Mouse (Mus musculus) left cerebral cortex, postnatal 14 days (tissue): ENCODE measurements at regions not wholly inside any gene's neighbourhood (a gene's known extent, or its start where the extent isn't known, plus 50 kb on each side); places are given as distances from the start of the nearest gene placed in this dataset.
"Not testable (repeated sequence)": the region's sequence is repeated elsewhere in the genome, so short reads cannot be mapped to it uniquely, and the experiment has no call there.

ENCODE experiments used
- DNase-seq, 2 experiments: peaks; one replicate each; pipeline ENCODE4 v3.0.0; 2021 to 2022; ENCODE audit warnings: low spot score in 2 of 2, mixed read lengths in 1 of 2
- intact Hi-C: fragments of 180-260 bp; cut with DNase I; formaldehyde crosslinking; loops from one replicate; pipeline ENCODE4 v1.15.1; 2025

- intact Hi-C loops = no loop called here
- no peak for DNase-seq
Measured at GRCm38 (mm10) chr2:123887587-123887986, 202.2 kb upstream of the Sema6d start.

DNA sequence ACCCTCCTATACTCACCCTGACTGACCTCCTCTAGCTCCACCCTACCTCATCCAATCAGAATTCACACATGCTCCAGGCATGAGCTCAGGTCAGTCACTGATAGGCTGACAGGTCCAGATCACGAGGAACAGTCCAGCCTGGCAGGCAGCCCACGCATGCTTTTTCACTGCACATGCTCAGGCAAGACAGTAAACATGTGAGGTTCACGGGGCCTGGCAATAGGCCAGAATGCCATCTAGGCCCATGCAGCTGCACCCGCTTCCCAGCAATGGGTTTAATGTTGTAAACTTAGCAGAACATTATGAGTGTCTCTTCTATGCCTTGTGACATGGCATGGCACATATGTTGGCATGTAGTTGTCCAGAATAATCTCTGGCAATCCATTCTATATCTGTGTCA, 177.8 kb upstream of the Sema6d start:
- peak in 1 of 2 experiments; percentile 2 for DNase-seq
- intact Hi-C loops = not testable (repeated sequence)

DNA sequence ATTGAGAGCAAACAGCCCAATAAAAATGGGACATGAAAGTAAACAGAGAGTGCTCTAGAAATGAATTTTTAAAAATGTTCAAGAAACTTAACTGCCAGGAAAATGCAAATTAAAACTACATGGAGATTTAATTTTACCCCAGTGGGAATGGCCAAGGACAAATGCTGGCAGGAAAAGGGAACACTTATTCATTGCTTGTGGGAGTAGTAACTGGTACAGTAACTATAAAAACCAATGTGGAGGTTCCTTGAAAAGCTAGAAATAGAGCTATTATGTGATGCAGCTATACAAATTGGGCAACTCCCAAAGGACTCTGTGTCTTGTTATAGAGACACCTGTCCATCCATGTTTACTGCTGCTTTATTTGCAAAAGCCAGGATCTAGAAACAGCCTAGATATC, 175.7 kb upstream of the Sema6d start:
- DNase-seq = peak; percentile 27 to 62
- intact Hi-C loops = no loop called here

DNA sequence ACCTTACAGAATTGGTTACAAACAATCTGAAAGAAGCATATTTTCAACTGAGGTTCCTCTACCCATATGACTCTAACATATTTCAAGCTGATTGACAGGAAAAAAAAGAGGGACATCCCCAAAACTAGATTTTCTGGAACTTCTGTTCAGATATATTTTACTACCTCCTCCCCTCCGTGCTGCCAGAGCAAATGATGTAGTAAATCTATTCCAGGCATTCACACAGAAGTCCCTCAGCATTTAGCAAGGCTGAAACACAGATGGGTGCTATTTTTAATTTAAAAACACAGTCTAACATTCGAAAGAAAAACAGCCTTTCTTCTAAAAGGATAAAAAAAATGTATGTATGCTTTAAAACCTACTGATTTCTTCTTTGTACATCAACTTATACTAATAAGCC, 169.4 kb upstream of the Sema6d start:
- DNase-seq = peak; percentile 31 to 46
- intact Hi-C loops = no loop called here

DNA sequence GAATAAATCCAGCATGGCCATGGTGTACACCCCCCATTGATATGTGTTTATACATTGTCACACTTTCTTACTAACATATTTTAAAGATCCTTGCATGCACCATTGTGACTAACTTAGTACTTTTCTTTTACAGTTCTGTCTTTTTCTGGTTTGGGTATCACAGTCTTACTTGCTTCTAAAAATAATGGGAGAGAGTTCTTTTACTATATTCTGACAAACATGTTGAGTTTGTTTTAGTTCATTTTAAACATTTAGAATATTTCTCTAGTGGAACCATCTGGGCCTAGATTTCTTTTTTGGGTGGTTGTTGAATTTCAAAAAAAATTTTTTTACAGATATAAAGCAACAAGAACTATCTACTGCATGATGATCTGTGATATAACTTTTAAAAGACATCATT, 161.7 kb upstream of the Sema6d start:
- peak in 1 of 2 experiments; percentile 5 for DNase-seq
- intact Hi-C loops = no loop called here

DNA sequence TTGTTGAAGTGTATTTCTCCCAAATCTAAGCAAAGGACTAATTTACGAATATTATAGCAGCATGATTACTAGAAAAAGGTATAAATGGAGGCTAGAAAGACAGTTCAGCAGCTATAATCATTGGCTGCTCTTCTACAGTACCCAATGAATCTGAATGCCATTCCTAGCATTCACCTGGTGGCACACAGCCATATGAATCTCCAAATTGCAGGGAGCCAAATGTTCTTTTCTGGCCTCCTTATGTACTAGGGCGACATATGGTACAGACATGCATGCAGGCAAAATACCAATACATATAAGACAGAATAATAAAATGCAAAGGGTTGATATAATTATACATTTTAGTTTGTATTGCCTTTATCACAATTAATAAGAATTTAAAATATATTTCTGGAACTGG, 152.9 kb upstream of the Sema6d start:
- DNase-seq = no peak
- intact Hi-C loops = no loop called here

DNA sequence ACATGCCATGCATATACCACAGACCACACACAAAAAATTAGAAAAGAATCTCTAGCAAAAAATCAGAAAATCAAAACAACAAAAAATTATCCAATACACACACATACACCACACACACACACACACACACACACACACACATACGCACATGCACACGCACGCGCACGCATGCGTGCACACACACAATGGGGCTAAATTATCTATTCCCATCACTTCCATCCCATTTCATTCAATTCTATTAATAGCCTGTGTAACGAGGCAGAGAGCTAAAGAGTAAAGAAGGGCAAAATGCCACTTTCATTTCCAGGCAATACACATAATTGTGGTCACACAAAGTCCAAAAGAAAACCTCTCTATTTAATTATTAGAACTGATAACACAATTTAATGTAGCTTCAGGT, 126.2 kb upstream of the Sema6d start:
- intact Hi-C loops = no loop called here
- DNase-seq = no peak

DNA sequence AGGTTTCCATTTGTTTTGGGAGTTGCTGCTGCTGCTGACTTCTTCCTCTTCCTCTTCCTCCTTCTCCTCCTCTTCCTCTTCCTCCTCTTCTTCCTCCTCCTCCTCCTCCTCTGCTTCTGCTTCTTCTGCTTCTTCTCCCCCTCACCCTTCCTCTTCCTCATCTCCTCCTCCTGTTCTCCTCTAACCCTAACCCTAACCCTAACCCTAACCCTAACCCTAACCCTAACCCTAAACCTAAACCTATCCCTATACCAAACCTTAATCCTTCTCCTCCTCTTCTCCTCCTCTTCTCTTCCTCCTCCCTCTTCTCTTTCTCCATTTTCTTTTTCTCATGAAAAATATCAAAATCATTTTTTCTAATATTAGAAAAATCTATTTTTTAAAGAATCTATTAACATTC, 86.3 kb upstream of the Sema6d start:
- DNase-seq = no peak
- intact Hi-C loops = no loop called here

DNA sequence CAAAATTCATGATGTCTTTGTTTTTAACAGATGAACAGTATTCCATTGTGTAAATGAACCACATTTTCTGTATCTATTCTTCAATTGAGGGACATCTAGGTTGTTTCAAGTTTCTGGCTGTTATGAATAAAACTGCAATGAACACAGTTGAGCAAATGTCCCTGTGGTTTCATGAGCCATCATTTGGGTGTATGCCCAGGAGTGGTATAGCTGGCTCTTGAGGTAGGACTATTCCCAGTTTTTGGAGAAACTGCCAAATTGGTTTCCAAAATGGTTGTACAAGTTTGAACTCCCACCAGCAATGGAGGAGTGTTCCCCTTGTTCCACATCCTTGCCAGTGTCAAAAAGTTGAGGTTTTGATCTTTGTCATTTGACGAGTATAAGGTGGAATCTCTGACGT, 74.2 kb upstream of the Sema6d start:
- intact Hi-C loops = no loop called here
- DNase-seq = peak in 1 of 2 experiments; percentile 3
